In the genomic region with DNA sequence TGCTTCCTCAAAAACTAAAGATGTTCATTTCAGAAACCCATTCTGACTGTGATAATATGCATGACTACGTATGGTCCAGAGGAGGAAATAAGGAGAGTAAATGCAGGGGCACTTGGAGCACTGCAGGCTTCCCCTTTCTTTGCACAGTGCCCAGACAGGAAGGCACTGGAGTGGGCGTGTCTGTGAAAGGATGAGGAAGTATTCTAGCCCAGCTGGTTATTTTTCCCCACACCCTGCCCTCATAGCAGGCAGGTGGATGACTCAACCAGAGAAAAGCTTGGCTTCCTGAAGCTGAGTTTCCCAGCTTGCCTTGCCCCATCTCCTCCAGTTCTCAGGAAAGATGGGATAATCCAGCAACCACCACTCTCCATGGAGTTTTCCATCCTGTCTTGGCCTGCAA, we compare ENCODE assay signal across 8 mouse cellular contexts. TPM values are rescaled to one million over a fixed set of nuclear protein-coding genes. Genes with fewer than 3 reads are reported as not detected.
A peak's percentile ranks its signal among the peaks of the same experiment; 100 is the strongest.
DNase-seq lines count a peak whose midpoint lies in the region; ATAC-seq and TF ChIP-seq lines count a peak whose summit lies in the region.

No protein-coding gene starts in this region.

- WGBS in kidney, adult 2 months, result 73% methylated on average over 2 of the region's 2 CpGs
- WGBS in kidney, embryonic 14.5 days, result 79% methylated on average over 2 of the region's 2 CpGs
- 70% methylated on average over 2 of the region's 2 CpGs for WGBS in heart, embryonic 14.5 days
- WGBS in lung, embryonic 16.5 days, result 37% methylated on average over 2 of the region's 2 CpGs
- WGBS in midbrain, embryonic 11.5 days, result 81% methylated on average over 2 of the region's 2 CpGs

- no peak overlapping the region for H3K4me3 ChIP-seq in kidney, adult 2 months (ENCODE audit: insufficient read depth, low read depth, low read length)
- no peak overlapping the region for H3K4me3 ChIP-seq in kidney, embryonic 14.5 days (ENCODE audit: low read length)
- H3K4me3 ChIP-seq in CH12.LX (replicated peaks in 1 of 3; ENCODE audit: low read depth in 2 of 3, low read length in 2 of 3, poor library complexity in 1 of 3), result no peak overlapping the region
- H3K4me3 ChIP-seq in heart, embryonic 14.5 days (ENCODE audit: control insufficient read depth in 1 of 2, insufficient read depth in 1 of 2, low read depth in 1 of 2, low read length in 2 of 2), result no peak overlapping the region
- no peak overlapping the region for H3K4me3 ChIP-seq in lung, embryonic 16.5 days (ENCODE audit: low read length)
- H3K4me3 ChIP-seq in midbrain, embryonic 11.5 days (ENCODE audit: low read depth, low read length), result no peak overlapping the region

- no peak for ATAC-seq in kidney, embryonic 14.5 days (ENCODE audit: low FRiP score, low TSS enrichment)
- ATAC-seq in heart, embryonic 14.5 days (ENCODE audit: insufficient number of reproducible peaks, insufficient read depth, low FRiP score, low read depth), result 0 out of 2 replicates have a peak, but pooled peaks have one; percentile 21
- ATAC-seq in lung, embryonic 16.5 days (ENCODE audit: low read depth), result peak; percentile 49; the same call in 1 of the 2 replicates
- no peak for ATAC-seq in midbrain, embryonic 11.5 days (ENCODE audit: low FRiP score)

- H3K36me3 ChIP-seq in kidney, adult 2 months (ENCODE audit: control insufficient read depth, insufficient read depth, low read length), result peaks cover 2% of the 10 kb centered on the region; the same call in 1 of the 2 replicates
- peaks cover 27% of the 10 kb centered on the region; the same call in 1 of the 2 replicates for H3K36me3 ChIP-seq in kidney, embryonic 14.5 days (ENCODE audit: control insufficient read depth, insufficient read depth, low read length)
- peaks cover 3 to 58% of the 10 kb centered on the region in 2 experiments for H3K36me3 ChIP-seq in CH12.LX (replicated peaks in 1 of 2; ENCODE audit: control insufficient read depth in 1 of 2, insufficient read depth in 1 of 2, low read length in 1 of 2)
- peaks cover 46% of the 10 kb centered on the region for H3K36me3 ChIP-seq in heart, embryonic 14.5 days (ENCODE audit: control insufficient read depth, insufficient read depth, low read length)
- no peaks in the 10 kb centered on the region for H3K36me3 ChIP-seq in lung, embryonic 16.5 days (ENCODE audit: control insufficient read depth, insufficient read depth, low read length)
- no peaks in the 10 kb centered on the region for H3K36me3 ChIP-seq in midbrain, embryonic 11.5 days (ENCODE audit: control insufficient read depth, insufficient read depth, low read length)

- dilution Hi-C loops in CH12.LX (cut with MboI; ENCODE audit: extremely low pct_ligation_motif_present, extremely low pct_unique_long_range_greater_than_20kb, low sequenced_read_pairs), result no loop called here

- peaks cover 48% of the 10 kb centered on the region for H3K4me1 ChIP-seq in kidney, adult 2 months (ENCODE audit: control insufficient read depth, insufficient read depth, low read length)
- peaks cover 8% of the 10 kb centered on the region for H3K4me1 ChIP-seq in kidney, embryonic 14.5 days (ENCODE audit: control insufficient read depth, insufficient read depth, low read length)
- peaks cover 30 to 71% of the 10 kb centered on the region in 2 experiments for H3K4me1 ChIP-seq in CH12.LX (ENCODE audit: control insufficient read depth in 1 of 2, insufficient read depth in 2 of 2)
- H3K4me1 ChIP-seq in heart, embryonic 14.5 days (ENCODE audit: control insufficient read depth in 2 of 2, insufficient read depth in 2 of 2, low read length in 2 of 2), result peaks cover 14 to 32% of the 10 kb centered on the region in 2 experiments
- no peaks in the 10 kb centered on the region for H3K4me1 ChIP-seq in lung, embryonic 16.5 days (replicated peaks; ENCODE audit: control insufficient read depth, insufficient read depth, low read length)
- H3K4me1 ChIP-seq in midbrain, embryonic 11.5 days (ENCODE audit: control insufficient read depth, insufficient read depth, low read length), result no peaks in the 10 kb centered on the region

- peak; percentile 93 for TF ChIP-seq EP300 in CH12.LX (IDR thresholded peaks at IDR 0.05; ENCODE audit: low read length)

- no peak for TF ChIP-seq POLR2A in kidney, adult 2 months (IDR thresholded peaks at IDR 0.05; ENCODE audit: low read depth, low read length)
- TF ChIP-seq POLR2A in CH12.LX (IDR thresholded peaks at IDR 0.05; ENCODE audit: low read depth, low read length), result no peak

- H3K27me3 ChIP-seq in kidney, adult 2 months (replicated peaks; ENCODE audit: control insufficient read depth, insufficient read depth, low read length), result no peaks in the 10 kb centered on the region
- no peaks in the 10 kb centered on the region for H3K27me3 ChIP-seq in kidney, embryonic 14.5 days (ENCODE audit: control insufficient read depth, insufficient read depth, low read length)
- H3K27me3 ChIP-seq in CH12.LX (replicated peaks), result no peaks in the 10 kb centered on the region
- no peaks in the 10 kb centered on the region for H3K27me3 ChIP-seq in heart, embryonic 14.5 days (ENCODE audit: control insufficient read depth, insufficient read depth, low read length)
- no peaks in the 10 kb centered on the region for H3K27me3 ChIP-seq in lung, embryonic 16.5 days (ENCODE audit: control insufficient read depth, insufficient read depth, low read depth, low read length)
- H3K27me3 ChIP-seq in midbrain, embryonic 11.5 days (ENCODE audit: control insufficient read depth, insufficient read depth, low read length), result no peaks in the 10 kb centered on the region

- H3K4me2 ChIP-seq in kidney, embryonic 14.5 days (replicated peaks; ENCODE audit: low read depth, low read length), result no peak overlapping the region
- H3K4me2 ChIP-seq in CH12.LX (ENCODE audit: insufficient read depth, low read depth, poor library complexity, severe bottlenecking), result peak overlapping the region; percentile 67; the same call in 1 of the 2 replicates
- H3K4me2 ChIP-seq in heart, embryonic 14.5 days (ENCODE audit: low read length), result no peak overlapping the region
- no peak overlapping the region for H3K4me2 ChIP-seq in lung, embryonic 16.5 days (ENCODE audit: low read depth, low read length)
- H3K4me2 ChIP-seq in midbrain, embryonic 11.5 days, result no peak overlapping the region

- TF ChIP-seq RAD21 in CH12.LX (IDR thresholded peaks at IDR 0.05; ENCODE audit: low read depth, low read length), result no peak; the same call in 1 of the 2 replicates

- no peak overlapping the region for H3K9ac ChIP-seq in kidney, embryonic 14.5 days (ENCODE audit: low read depth, low read length)
- H3K9ac ChIP-seq in CH12.LX (ENCODE audit: insufficient read depth, low read depth), result no peak overlapping the region
- H3K9ac ChIP-seq in heart, embryonic 14.5 days (ENCODE audit: low read length), result no peak overlapping the region
- no peak overlapping the region for H3K9ac ChIP-seq in lung, embryonic 16.5 days (ENCODE audit: low read length)
- no peak overlapping the region for H3K9ac ChIP-seq in midbrain, embryonic 11.5 days (ENCODE audit: low read length)

- H3K27ac ChIP-seq in kidney, adult 2 months (ENCODE audit: insufficient read depth, low read depth, low read length), result peak overlapping the region; percentile 35; the same call in 1 of the 2 replicates
- H3K27ac ChIP-seq in kidney, embryonic 14.5 days (ENCODE audit: low read depth, low read length), result no peak overlapping the region
- H3K27ac ChIP-seq in CH12.LX (ENCODE audit: insufficient read depth, low read depth), result peak overlapping the region; percentile 71; the same call in 1 of the 2 replicates
- no peak overlapping the region for H3K27ac ChIP-seq in heart, embryonic 14.5 days (replicated peaks in 1 of 2; ENCODE audit: control insufficient read depth in 1 of 2, insufficient read depth in 1 of 2, low read depth in 2 of 2, low read length in 2 of 2)
- no peak overlapping the region for H3K27ac ChIP-seq in lung, embryonic 16.5 days (ENCODE audit: low read length)
- H3K27ac ChIP-seq in midbrain, embryonic 11.5 days (ENCODE audit: low read depth, low read length), result no peak overlapping the region

- in situ Hi-C loops in CH12.LX (cut with MboI; ENCODE audit: low pct_ligation_motif_present, low pct_unique_long_range_greater_than_20kb, low sequenced_read_pairs), result no loop called here

- no peaks in the 10 kb centered on the region for H3K9me3 ChIP-seq in kidney, embryonic 14.5 days (ENCODE audit: control insufficient read depth, low read length)
- no peaks in the 10 kb centered on the region for H3K9me3 ChIP-seq in CH12.LX (replicated peaks; ENCODE audit: low read length)
- H3K9me3 ChIP-seq in heart, embryonic 14.5 days (ENCODE audit: control insufficient read depth, low read length), result no peaks in the 10 kb centered on the region
- no peaks in the 10 kb centered on the region for H3K9me3 ChIP-seq in lung, embryonic 16.5 days (ENCODE audit: control insufficient read depth, low read length)
- no peaks in the 10 kb centered on the region for H3K9me3 ChIP-seq in midbrain, embryonic 11.5 days (ENCODE audit: control insufficient read depth, low read length)

- peak; percentile 41 for DNase-seq in kidney, adult 2 months
- peak; percentile 93 for DNase-seq in CH12.LX (ENCODE audit: extremely low read depth)
- DNase-seq in telencephalon, adult 2 months (ENCODE audit: low read depth, low spot score), result peak; percentile 55
- DNase-seq in cerebellum, adult 18-20 months, result no peak
- DNase-seq in midbrain, embryonic 11.5 days (ENCODE audit: low spot score, missing footprints), result no peak

- TF ChIP-seq CTCF in kidney, adult 2 months (conservative IDR thresholded peaks at IDR 0.05; ENCODE audit: insufficient read depth, insufficient read length, low read depth, low read length), result no peak
- TF ChIP-seq CTCF in CH12.LX (conservative IDR thresholded peaks at IDR 0.05 in 1 of 2, IDR thresholded peaks at IDR 0.05 in 1 of 2; ENCODE audit: low read depth in 2 of 2, low read length in 2 of 2), result no peak

- no peaks in the 10 kb centered on the region for H3K79me2 ChIP-seq in CH12.LX (replicated peaks; ENCODE audit: control insufficient read depth, extremely low read depth, insufficient read depth, poor library complexity, severe bottlenecking)

TF ChIP-seq in CH12.LX, 34 proteins besides CTCF, POLR2A, EP300 and RAD21 (continues in another document):
- TF ChIP-seq ZKSCAN1 (IDR thresholded peaks at IDR 0.05; ENCODE audit: borderline replicate concordance, low read depth, low read length) (no peak), CHD1 (IDR thresholded peaks at IDR 0.05; ENCODE audit: low read depth, low read length) (no peak), GABPA (IDR thresholded peaks at IDR 0.05; ENCODE audit: insufficient replicate concordance, low read depth, low read length) (no peak), SIN3A (IDR thresholded peaks at IDR 0.05; ENCODE audit: low read length) (peak; percentile 86)

RNA-seq across cellular contexts. Expression of gene Rab11a, which starts 34.6 kb away (rescaled TPM):
- 124 and 188 TPM in 2 replicates for polyA plus RNA-seq in kidney, adult 2 months (2012; rRNA removed)
- 498 and 551 TPM in 2 replicates for polyA plus RNA-seq in kidney, embryonic 14.5 days (2014; fragmentation: Nextera tagmentation; extraction: Ambion mirVana)
- total RNA-seq in CH12.LX (2012; rRNA removed), result 86.0 and 109 TPM in 2 replicates
- 168 TPM in 2 replicates for total RNA-seq in CH12.LX (2014; rRNA removed)
- polyA plus RNA-seq in CH12.LX (2012; ENCODE audit: insufficient read length, low read depth), result 189 and 193 TPM in 2 replicates
- polyA plus RNA-seq in heart, embryonic 14.5 days (2014; fragmentation: Nextera tagmentation; extraction: Ambion mirVana), result 390 and 408 TPM in 2 replicates
- 360 and 374 TPM in 2 replicates for polyA plus RNA-seq in lung, embryonic 16.5 days (2015; fragmentation: Nextera tagmentation; extraction: Ambion mirVana)
- polyA plus RNA-seq in midbrain, embryonic 11.5 days (2014; fragmentation: Nextera tagmentation; extraction: Ambion mirVana), result 300 and 312 TPM in 2 replicates

Comparison
In these comparisons a context has a peak if more than half of its experiments do, and no peak if none do; other contexts are left out.
1. H3K27ac ChIP-seq: peak in kidney, adult 2 months (single experiment) and CH12.LX (single experiment); none in kidney, embryonic 14.5 days (single experiment), heart, embryonic 14.5 days (0 of 2), lung, embryonic 16.5 days (single experiment) and midbrain, embryonic 11.5 days (single experiment).
2. DNase-seq: peak in kidney, adult 2 months (single experiment), CH12.LX (single experiment) and telencephalon, adult 2 months (single experiment); none in cerebellum, adult 18-20 months (0 of 2) and midbrain, embryonic 11.5 days (single experiment).
3. ATAC-seq: peak in heart, embryonic 14.5 days (single experiment) and lung, embryonic 16.5 days (single experiment); none in kidney, embryonic 14.5 days (single experiment) and midbrain, embryonic 11.5 days (single experiment).